Mouse (Mus musculus): ENCODE results near the gene Grk6.
"Not testable (repeated sequence)": the region's sequence is repeated elsewhere in the genome, so short reads cannot be mapped to it uniquely, and the experiment has no call there.

Grk6 gene

DNA sequence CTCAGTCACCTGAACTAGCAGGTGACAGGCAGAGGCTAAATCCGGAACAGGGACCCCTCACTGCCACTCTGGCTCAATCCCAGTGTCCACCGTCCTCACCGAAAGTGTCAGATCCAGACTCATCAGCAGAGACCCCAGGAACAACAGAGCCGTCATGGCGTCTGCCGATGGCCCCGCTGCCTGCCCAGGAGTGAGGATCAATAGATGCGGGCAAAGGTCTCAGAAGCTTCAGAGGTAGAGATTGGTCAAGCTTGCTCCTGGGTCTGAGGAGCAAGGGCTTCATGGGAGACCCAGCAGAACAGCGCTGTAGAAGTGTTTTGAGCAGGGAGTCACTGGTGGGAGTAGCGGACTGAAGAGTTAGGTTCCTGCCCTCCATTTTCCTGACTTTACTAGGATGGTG lies 18.3 kb upstream of the Grk6 start, which contains the start of gene F12:
Gene F12, minus strand, starts transcription at position 181 of the 400 bp plus-strand sequence.
- DNase-seq (ENCODE audit: low spot score) = no peak

GRCm38 (mm10) chr13:55429226-55429888 lies 15.5 kb upstream of the Grk6 start:
- DNase-seq (ENCODE audit: low spot score) = no peak

GRCm38 (mm10) chr13:55430566-55430965 lies 14.3 kb upstream of the Grk6 start:
- DNase-seq (ENCODE audit: low spot score) = no peak

GRCm38 (mm10) chr13:55431889-55432685 lies 12.8 kb upstream of the Grk6 start:
- no peak for DNase-seq (ENCODE audit: low spot score)

DNA sequence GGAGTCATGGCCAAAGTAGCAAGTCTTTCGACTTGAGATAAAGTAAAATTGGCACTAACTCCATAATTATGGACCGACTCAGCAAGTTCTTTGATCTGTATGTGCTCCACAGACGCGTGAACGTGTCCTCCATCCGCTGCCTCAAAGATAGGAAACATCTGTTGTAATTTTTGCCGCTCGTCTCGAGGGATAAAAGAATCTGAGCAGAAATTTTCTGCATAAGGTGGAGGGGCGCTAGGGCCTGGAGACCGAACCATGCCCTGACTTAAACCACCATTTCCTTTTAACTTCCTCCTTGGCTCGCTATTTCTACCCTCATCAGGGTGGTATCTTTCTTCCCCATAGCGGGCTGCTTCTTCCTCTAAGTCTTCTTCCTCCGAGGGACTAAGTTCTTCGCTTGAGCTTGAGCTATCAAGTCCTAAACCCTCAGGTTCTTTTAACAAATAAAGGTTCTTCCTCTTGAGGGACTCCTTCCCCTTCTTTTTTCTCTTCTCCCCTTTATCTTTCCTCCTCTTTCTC lies 7.7 kb upstream of the Grk6 start:
- DNase-seq (ENCODE audit: low spot score) = not testable (repeated sequence)

DNA sequence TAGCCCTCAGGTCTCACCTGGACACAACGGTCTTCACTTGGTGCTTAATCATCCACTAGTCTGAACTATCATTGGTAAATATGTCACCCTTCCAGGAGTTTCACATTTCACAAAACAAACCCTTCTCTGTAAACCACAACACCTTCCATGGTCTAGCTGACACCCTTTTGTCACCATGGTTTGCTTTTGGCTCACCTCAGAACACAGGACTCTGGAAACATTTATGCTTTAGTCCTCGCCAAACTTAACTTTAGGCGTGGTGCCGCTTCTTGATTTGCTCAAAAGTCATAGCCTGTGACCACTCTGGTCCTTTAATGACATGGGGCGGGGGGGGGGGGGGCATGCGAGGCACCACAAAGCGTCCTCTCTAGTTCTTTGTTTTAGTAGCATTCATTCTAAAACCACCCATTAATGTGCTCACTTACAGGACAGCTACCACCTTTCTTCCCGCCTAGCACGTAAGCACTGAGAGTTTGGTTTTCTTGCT lies 1.0 kb upstream of the Grk6 start:
- no peak for DNase-seq (ENCODE audit: low spot score)

- DNase-seq (ENCODE audit: low spot score) = no peak
Observed at GRCm38 (mm10) chr13:55444286-55444936, 461 bp upstream of the Grk6 start.

DNA sequence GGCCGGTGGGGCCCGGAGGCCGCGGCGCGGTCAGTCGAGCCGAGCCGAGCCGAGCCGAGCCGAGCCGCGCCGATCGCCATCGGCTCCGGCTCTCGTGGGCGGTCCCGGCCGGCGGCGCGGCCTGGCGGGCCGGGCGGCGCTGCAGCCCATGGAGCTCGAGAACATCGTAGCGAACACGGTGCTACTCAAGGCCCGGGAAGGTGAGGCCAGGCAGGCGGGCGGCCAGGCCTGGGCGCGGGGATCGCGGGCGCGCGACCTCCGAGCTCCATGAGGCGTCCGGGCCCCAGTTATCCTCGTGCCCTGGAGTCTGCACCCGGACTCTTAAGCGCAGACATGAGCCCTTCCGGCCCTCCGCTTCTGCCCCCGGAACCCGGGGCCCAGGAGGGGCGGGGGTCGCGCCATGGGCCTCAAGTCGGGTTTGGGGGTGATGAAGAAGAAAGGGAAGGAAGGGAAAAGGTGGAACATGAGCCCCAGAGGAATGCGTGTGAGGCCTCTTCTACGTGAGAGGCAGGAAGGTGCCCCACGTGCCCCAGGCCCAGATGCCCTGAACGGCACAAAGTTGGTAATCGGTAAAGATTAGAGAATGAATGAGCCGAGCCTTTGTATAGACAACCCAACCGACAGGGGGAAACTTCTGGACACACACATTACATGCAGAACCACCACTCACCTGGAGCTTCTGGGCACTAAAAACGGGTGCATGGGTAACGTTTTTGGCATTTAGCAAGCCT lies 654 bp downstream of the Grk6 start:
- no peak for DNase-seq (ENCODE audit: low spot score)

- no peak for DNase-seq (ENCODE audit: low spot score)
Observed at GRCm38 (mm10) chr13:55446483-55447105, 1.7 kb downstream of the Grk6 start.

GRCm38 (mm10) chr13:55447543-55447943 lies 2.7 kb downstream of the Grk6 start:
- DNase-seq (ENCODE audit: low spot score) = no peak

DNA sequence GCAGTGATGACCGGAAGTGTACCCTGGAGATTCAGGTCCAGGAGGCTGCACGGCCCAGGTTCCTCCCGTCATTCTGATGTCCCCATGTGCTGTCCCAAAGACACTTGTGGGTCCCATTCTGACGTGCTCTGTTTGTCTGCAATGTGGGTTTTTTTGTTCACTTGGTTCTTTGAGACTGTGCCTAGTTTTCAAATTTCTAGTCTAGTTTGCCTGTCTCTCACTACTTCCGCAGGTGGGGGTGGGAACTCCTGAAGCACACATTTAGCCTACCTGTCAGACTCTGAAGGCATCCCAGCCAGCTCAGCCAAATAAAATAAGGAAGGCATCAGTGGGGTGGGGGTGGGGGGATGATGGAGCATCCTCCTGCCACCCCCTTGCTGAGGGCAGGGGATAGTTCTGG lies 3.3 kb downstream of the Grk6 start:
- no peak for DNase-seq (ENCODE audit: low spot score)

DNA sequence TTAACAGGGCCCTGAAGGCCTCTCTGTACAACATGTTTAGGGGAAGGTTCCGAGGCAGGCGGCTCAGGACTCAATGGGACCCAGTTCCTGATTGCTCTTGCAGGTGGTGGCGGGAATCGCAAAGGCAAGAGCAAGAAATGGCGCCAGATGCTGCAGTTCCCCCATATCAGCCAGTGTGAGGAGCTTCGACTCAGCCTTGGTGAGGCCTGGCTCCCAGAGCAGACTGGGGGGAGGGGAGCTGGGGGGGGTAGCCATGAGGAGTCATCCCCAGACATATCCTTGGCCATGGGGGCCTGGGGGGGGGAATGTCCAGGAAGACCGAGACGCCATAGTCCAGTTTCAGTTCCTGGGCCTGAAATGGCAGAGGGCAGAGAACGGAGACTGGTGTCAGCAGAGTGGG lies 4.3 kb downstream of the Grk6 start:
- DNase-seq (ENCODE audit: low spot score) = no peak

- no peak for DNase-seq (ENCODE audit: low spot score)
Observed at GRCm38 (mm10) chr13:55449679-55450441, 5.0 kb downstream of the Grk6 start.

DNA sequence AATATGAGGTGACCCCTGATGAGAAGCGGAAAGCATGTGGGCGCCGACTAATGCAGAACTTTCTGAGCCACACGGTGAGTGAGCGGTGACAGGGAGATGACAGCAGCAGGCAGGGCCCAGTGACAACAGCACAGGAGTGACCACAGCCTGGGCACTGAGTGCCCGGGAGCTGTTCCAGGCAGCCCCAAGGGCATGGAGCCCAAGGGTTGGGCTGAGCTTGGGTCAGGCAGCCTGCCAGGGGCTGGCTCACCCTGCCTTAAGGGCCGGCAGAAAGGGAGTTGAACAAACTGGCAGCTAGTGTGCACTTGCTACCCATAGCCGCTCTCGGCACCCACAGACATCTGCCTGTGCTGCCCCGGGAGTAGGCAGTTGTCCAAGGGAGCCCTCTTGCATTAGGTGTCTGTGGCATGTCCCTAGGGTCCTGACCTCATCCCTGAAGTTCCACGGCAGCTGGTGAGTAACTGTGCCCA lies 5.7 kb downstream of the Grk6 start:
- DNase-seq (ENCODE audit: low spot score) = no peak

GRCm38 (mm10) chr13:55451296-55451695 lies 6.4 kb downstream of the Grk6 start:
- DNase-seq (ENCODE audit: low spot score) = no peak

GRCm38 (mm10) chr13:55451785-55452549 lies 7.1 kb downstream of the Grk6 start:
- DNase-seq (ENCODE audit: low spot score) = no peak

- no peak for DNase-seq (ENCODE audit: low spot score)
Observed at GRCm38 (mm10) chr13:55462965-55463364, 18.1 kb downstream of the Grk6 start.

GRCm38 (mm10) chr13:55463399-55464026 lies 18.6 kb downstream of the Grk6 start:
- no peak for DNase-seq (ENCODE audit: low spot score)
